Mouse (Mus musculus) forebrain, embryonic 16.5 days (tissue): ENCODE data around the gene Gm21887. TPM values are rescaled to one million over a fixed set of nuclear protein-coding genes. Genes with fewer than 3 reads are reported as not detected.
"Not testable (repeated sequence)": the region's sequence is repeated elsewhere in the genome, so short reads cannot be mapped to it uniquely, and the experiment has no call there.

Source experiments
- ATAC-seq: fragments of 200-750 bp; cut with Nextera tagmentation; 2 replicates; pipeline ENCODE4 v1.8.0; 2017; ENCODE audit warnings: mild to moderate bottlenecking, moderate library complexity
- H3K27ac ChIP-seq: fragments of 300-500 bp; sonication (generic); 2 replicates; pipeline ENCODE4 v1.5.1; 2014; ENCODE audit warnings: low read length, control low read depth
- H3K27me3 ChIP-seq: fragments of 300-500 bp; sonication (generic); replicated peaks from 2 replicates; pipeline ENCODE4 v1.6.1; 2014; ENCODE audit warnings: low read length; ENCODE audit not compliant: control insufficient read depth, insufficient read depth
- H3K36me3 ChIP-seq: fragments of 300-500 bp; sonication (generic); 2 replicates; pipeline ENCODE4 v1.6.1; 2014; ENCODE audit not compliant: control insufficient read depth, insufficient read depth
- H3K4me1 ChIP-seq: fragments of 300-500 bp; sonication (generic); replicated peaks from 2 replicates; pipeline ENCODE4 v1.6.1; 2014; ENCODE audit warnings: low read length; ENCODE audit not compliant: control insufficient read depth, insufficient read depth
- H3K4me2 ChIP-seq: fragments of 300-500 bp; sonication (generic); 2 replicates; pipeline ENCODE4 v1.6.1; 2014; ENCODE audit warnings: mild to moderate bottlenecking, low read length, control low read depth
- H3K4me3 ChIP-seq: fragments of 300-500 bp; sonication (generic); replicated peaks from 2 replicates; pipeline ENCODE4 v1.5.1; 2014; ENCODE audit warnings: mild to moderate bottlenecking, low read length, control low read depth
- H3K9ac ChIP-seq: fragments of 300-500 bp; sonication (generic); replicated peaks from 2 replicates; pipeline ENCODE4 v1.6.1; 2014; ENCODE audit warnings: low read depth, low read length, control low read depth
- H3K9me3 ChIP-seq: fragments of 300-500 bp; sonication (generic); 2 replicates; pipeline ENCODE4 v1.6.1; 2016; ENCODE audit warnings: low read length; ENCODE audit not compliant: control insufficient read depth
- WGBS: fragments of 180-500 bp; shearing (Covaris S2); extraction: QIAGEN DNeasy Blood & Tissue Kit; methylation state at CpG from one replicate; pipeline ENCODE4 v1.1.7; 2014; 5-methylcytosine and 5-hydroxymethylcytosine counted together
- polyA plus RNA-seq: library from polyadenylated mRNA; unstranded; fragments of >200 nt; fragmentation: Nextera tagmentation; extraction: Ambion mirVana; gene quantifications from 2 replicates; pipeline ENCODE4 v1.2.1, GENCODE M21; 2015

Gm21887 gene
- polyA plus RNA-seq, 1 experiment from 2014 or later, result 293 TPM

- not testable (repeated sequence) for H3K9me3 ChIP-seq, H3K4me2 ChIP-seq, H3K27me3 ChIP-seq, H3K36me3 ChIP-seq, H3K27ac ChIP-seq, H3K9ac ChIP-seq, H3K4me1 ChIP-seq, ATAC-seq, H3K4me3 ChIP-seq
- WGBS, result no CpG with 5 or more reads among the region's 12 CpGs
Observed at GRCm38 (mm10) chrX:170001388-170001695, 8.1 kb upstream of the Gm21887 start.

GRCm38 (mm10) chrX:170002510-170003197 is 6.8 kb upstream of the Gm21887 start:
- not testable (repeated sequence) for H3K36me3 ChIP-seq, H3K27ac ChIP-seq, H3K9me3 ChIP-seq, H3K4me3 ChIP-seq, H3K27me3 ChIP-seq, ATAC-seq, H3K4me1 ChIP-seq, H3K4me2 ChIP-seq, H3K9ac ChIP-seq
- WGBS, result 24% methylated on average over 4 of the region's 18 CpGs

- not testable (repeated sequence) for H3K27me3 ChIP-seq, ATAC-seq, H3K4me2 ChIP-seq, H3K36me3 ChIP-seq, H3K9me3 ChIP-seq, H3K27ac ChIP-seq, H3K4me3 ChIP-seq, H3K9ac ChIP-seq, H3K4me1 ChIP-seq
- 26% methylated on average over 1 of the region's 1 CpGs for WGBS
Observed at GRCm38 (mm10) chrX:170003536-170003935, 5.9 kb upstream of the Gm21887 start.

GRCm38 (mm10) chrX:170004236-170004635 is 5.2 kb upstream of the Gm21887 start:
- ATAC-seq, H3K9me3 ChIP-seq, H3K27me3 ChIP-seq, H3K27ac ChIP-seq, H3K4me2 ChIP-seq, H3K9ac ChIP-seq, H3K4me3 ChIP-seq, H3K4me1 ChIP-seq, H3K36me3 ChIP-seq: not testable (repeated sequence)
- WGBS, result 45% methylated on average over 2 of the region's 2 CpGs

GRCm38 (mm10) chrX:170004793-170005192 is 4.7 kb upstream of the Gm21887 start:
- H3K9ac ChIP-seq, H3K27ac ChIP-seq, H3K27me3 ChIP-seq, H3K4me2 ChIP-seq, H3K9me3 ChIP-seq, H3K4me1 ChIP-seq, H3K4me3 ChIP-seq, H3K36me3 ChIP-seq, ATAC-seq: not testable (repeated sequence)
- 14% methylated on average over 5 of the region's 5 CpGs for WGBS

GRCm38 (mm10) chrX:170005194-170005593 is 4.3 kb upstream of the Gm21887 start:
- ATAC-seq, H3K36me3 ChIP-seq, H3K27me3 ChIP-seq, H3K9ac ChIP-seq, H3K4me1 ChIP-seq, H3K27ac ChIP-seq, H3K4me3 ChIP-seq, H3K9me3 ChIP-seq, H3K4me2 ChIP-seq: not testable (repeated sequence)
- 16% methylated on average over 13 of the region's 13 CpGs for WGBS

- H3K4me2 ChIP-seq, H3K27ac ChIP-seq, H3K4me1 ChIP-seq, H3K27me3 ChIP-seq, ATAC-seq, H3K4me3 ChIP-seq, H3K9ac ChIP-seq, H3K36me3 ChIP-seq: not testable (repeated sequence)
- peaks cover 13% of the 10 kb centered on the region for H3K9me3 ChIP-seq
- WGBS, result 38% methylated on average over 1 of the region's 1 CpGs
Observed at GRCm38 (mm10) chrX:170005695-170006297, 3.7 kb upstream of the Gm21887 start.

- H3K27ac ChIP-seq, H3K4me2 ChIP-seq, H3K4me3 ChIP-seq, H3K27me3 ChIP-seq, H3K36me3 ChIP-seq, H3K4me1 ChIP-seq, H3K9ac ChIP-seq, ATAC-seq: not testable (repeated sequence)
- 44% methylated on average over 3 of the region's 3 CpGs for WGBS
- peaks cover 18% of the 10 kb centered on the region for H3K9me3 ChIP-seq
Observed at GRCm38 (mm10) chrX:170006694-170007247, 2.7 kb upstream of the Gm21887 start.

- H3K4me3 ChIP-seq, H3K4me2 ChIP-seq, ATAC-seq, H3K36me3 ChIP-seq, H3K27ac ChIP-seq, H3K27me3 ChIP-seq, H3K4me1 ChIP-seq, H3K9ac ChIP-seq: not testable (repeated sequence)
- peaks cover 18% of the 10 kb centered on the region for H3K9me3 ChIP-seq
- 42% methylated on average over 2 of the region's 2 CpGs for WGBS
Observed at GRCm38 (mm10) chrX:170007375-170008178, 1.9 kb upstream of the Gm21887 start.
